Mouse (Mus musculus) liver, postnatal 0 days (tissue): ENCODE data around the gene 2700081O15Rik.
A peak's percentile ranks its signal among the peaks of the same experiment; 100 is the strongest.

Experiments used
- CTCF ChIP-seq: sonication (generic); IDR thresholded peaks from 2 replicates; pipeline ENCODE4 v1.5.1; 2016; ENCODE audit warnings: antibody characterized with exemption, low read depth
- EP300 ChIP-seq: IDR thresholded peaks from 2 replicates; pipeline ENCODE4 v1.6.1; 2016; ENCODE audit warnings: antibody characterized with exemption, low read depth, mild to moderate bottlenecking

DNA sequence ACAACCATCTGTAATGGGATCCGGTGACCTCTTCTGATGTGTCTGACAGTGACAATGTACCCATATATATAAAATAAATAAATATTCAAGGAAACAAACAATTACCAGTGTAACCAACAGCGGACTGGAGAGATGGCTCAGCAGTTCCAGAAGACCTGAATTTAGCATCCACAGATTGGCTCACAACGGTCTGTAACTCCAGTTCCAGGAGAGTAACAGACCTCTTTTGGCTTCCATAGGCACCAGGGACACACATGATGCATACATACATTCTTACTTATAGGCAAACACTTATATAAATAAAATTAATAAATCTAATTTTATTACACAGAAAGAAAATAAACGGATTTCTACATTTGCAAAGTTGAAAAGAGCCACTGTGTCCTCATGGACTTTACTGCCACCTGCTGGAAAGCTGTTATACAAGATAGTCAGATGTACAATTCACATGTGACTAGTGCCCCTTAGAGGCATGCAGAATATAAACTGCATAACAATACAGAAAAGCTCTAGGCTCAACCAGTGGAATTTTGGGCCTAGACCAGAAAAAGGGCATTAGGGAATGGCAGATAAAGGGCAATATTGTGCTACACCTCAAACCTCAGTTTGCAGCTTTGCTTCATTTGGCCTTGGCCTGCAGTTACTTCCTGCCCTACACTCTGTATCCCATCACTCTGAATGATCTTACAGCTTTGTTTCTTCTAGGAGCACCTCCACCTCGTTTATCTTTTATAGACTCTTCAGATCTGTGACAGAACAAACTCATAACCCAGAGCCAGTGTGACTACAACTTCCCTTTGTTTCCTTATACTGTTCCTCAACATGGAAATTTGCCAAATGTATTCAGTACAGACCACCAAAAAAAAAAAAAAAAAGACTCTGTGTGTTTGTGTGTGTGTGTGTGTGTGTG is 18.9 kb downstream of the 2700081O15Rik start:
- no peak for TF ChIP-seq EP300
- peak; percentile 82 for TF ChIP-seq CTCF
